Mouse (Mus musculus) neural tube, embryonic 11.5 days (tissue): ENCODE results near the gene Gpa33. TPM values are rescaled to one million over a fixed set of nuclear protein-coding genes. Genes with fewer than 3 reads are reported as not detected.

ENCODE experiments used
- ATAC-seq: fragments of 200-750 bp; cut with Nextera tagmentation; 2 replicates; pipeline ENCODE4 v1.8.0; 2017; ENCODE audit warnings: moderate number of reproducible peaks, mild to moderate bottlenecking, moderate TSS enrichment, moderate library complexity; ENCODE audit not compliant: insufficient read depth, low FRiP score, low TSS enrichment
- DNase-seq: peaks from one replicate; pipeline ENCODE4 v3.0.0-alpha.2; 2015; ENCODE audit warnings: low spot score
- H3K27ac ChIP-seq: fragments of 300-500 bp; sonication (generic); 2 replicates; pipeline ENCODE4 v1.5.1; 2014; ENCODE audit warnings: low read depth, mild to moderate bottlenecking, low read length
- H3K27me3 ChIP-seq: fragments of 300-500 bp; sonication (generic); 2 replicates; pipeline ENCODE4 v1.6.1; 2014; ENCODE audit warnings: mild to moderate bottlenecking, low read length, mixed read lengths; ENCODE audit not compliant: control insufficient read depth, insufficient read depth
- H3K36me3 ChIP-seq: fragments of 300-500 bp; sonication (generic); 2 replicates; pipeline ENCODE4 v1.6.1; 2014; ENCODE audit warnings: mild to moderate bottlenecking, low read length, moderate library complexity, mixed read lengths; ENCODE audit not compliant: control insufficient read depth, insufficient read depth
- H3K4me1 ChIP-seq: fragments of 300-500 bp; sonication (generic); 2 replicates; pipeline ENCODE4 v1.6.1; 2014; ENCODE audit warnings: low read length, mixed read lengths; ENCODE audit not compliant: control insufficient read depth, insufficient read depth
- H3K4me2 ChIP-seq: fragments of 300-500 bp; sonication (generic); 2 replicates; pipeline ENCODE4 v1.6.1; 2014; ENCODE audit warnings: low read depth, mild to moderate bottlenecking, moderate library complexity
- H3K4me3 ChIP-seq: fragments of 300-500 bp; sonication (generic); 2 replicates; pipeline ENCODE4 v1.5.1; 2014; ENCODE audit warnings: low read depth, low read length
- H3K9ac ChIP-seq: fragments of 300-500 bp; sonication (generic); 2 replicates; pipeline ENCODE4 v1.6.1; 2014; ENCODE audit warnings: mild to moderate bottlenecking, low read length
- H3K9me3 ChIP-seq: fragments of 300-500 bp; sonication (generic); 2 replicates; pipeline ENCODE4 v1.6.1; 2016; ENCODE audit warnings: low read length; ENCODE audit not compliant: control insufficient read depth
- WGBS: fragments of 180-500 bp; shearing (Covaris S2); extraction: QIAGEN DNeasy Blood & Tissue Kit; methylation state at CpG from one replicate; pipeline ENCODE4 v1.1.7; 2014; 5-methylcytosine and 5-hydroxymethylcytosine counted together
- polyA plus RNA-seq: library from polyadenylated mRNA; unstranded; fragments of >200 nt; fragmentation: Nextera tagmentation; extraction: Ambion mirVana; gene quantifications from 2 replicates; pipeline ENCODE4 v1.2.1, GENCODE M21; 2014

Gene Gpa33
- polyA plus RNA-seq, 1 experiment from 2014 or later: 0.21 TPM

GRCm38 (mm10) chr1:166153351-166154120 is 23.5 kb downstream of the Gpa33 start:
- H3K9me3 ChIP-seq: no peaks in the 10 kb centered on the region
- WGBS: 13% methylated on average over 18 of the region's 18 CpGs
- ATAC-seq: no peak

GRCm38 (mm10) chr1:166154162-166155112 is 24.4 kb downstream of the Gpa33 start:
- Histone ChIP-seq H3K27ac (no peak overlapping the region), H3K4me1 (peaks cover 4% of the 10 kb centered on the region; the same call in 1 of the 2 replicates), H3K36me3 (no peaks in the 10 kb centered on the region), H3K9ac (no peak overlapping the region), H3K27me3 (peaks cover 8% of the 10 kb centered on the region; the same call in 1 of the 2 replicates), H3K4me2 (0 out of 2 replicates have a peak overlapping the region, but pooled peaks have one; percentile 10), H3K9me3 (no peaks in the 10 kb centered on the region), H3K4me3 (0 out of 2 replicates have a peak overlapping the region, but pooled peaks have one; percentile 8)
- ATAC-seq (peak; percentile 40; the same call in 1 of the 2 replicates), DNase-seq (peak; percentile 77)
- WGBS: 16% methylated on average over 29 of the region's 29 CpGs

More at GRCm38 (mm10) chr1:166153351-166154120, 23.5 kb downstream of the Gpa33 start:
- peak; percentile 86 for DNase-seq
- Histone ChIP-seq H3K4me1 (peaks cover 4% of the 10 kb centered on the region; the same call in 1 of the 2 replicates), H3K27ac (no peak overlapping the region), H3K4me2 (no peak overlapping the region), H3K9ac (no peak overlapping the region), H3K27me3 (peaks cover 8% of the 10 kb centered on the region; the same call in 1 of the 2 replicates), H3K36me3 (no peaks in the 10 kb centered on the region), H3K4me3 (no peak overlapping the region)

- Histone ChIP-seq H3K27ac (no peak overlapping the region), H3K4me1 (peaks cover 4% of the 10 kb centered on the region; the same call in 1 of the 2 replicates), H3K9ac (no peak overlapping the region), H3K27me3 (peaks cover 8% of the 10 kb centered on the region; the same call in 1 of the 2 replicates), H3K9me3 (no peaks in the 10 kb centered on the region), H3K4me3 (no peak overlapping the region), H3K4me2 (no peak overlapping the region), H3K36me3 (no peaks in the 10 kb centered on the region)
- DNase-seq (no peak), ATAC-seq (no peak)
- 47% methylated on average over 10 of the region's 10 CpGs for WGBS
Measured at GRCm38 (mm10) chr1:166155113-166155494, 25.1 kb downstream of the Gpa33 start.

GRCm38 (mm10) chr1:166157712-166158111 is 27.7 kb downstream of the Gpa33 start:
- 85% methylated on average over 12 of the region's 12 CpGs for WGBS
- Histone ChIP-seq H3K27me3 (peaks cover 8% of the 10 kb centered on the region; the same call in 1 of the 2 replicates), H3K9ac (no peak overlapping the region), H3K4me3 (no peak overlapping the region), H3K4me1 (no peaks in the 10 kb centered on the region), H3K36me3 (no peaks in the 10 kb centered on the region), H3K9me3 (no peaks in the 10 kb centered on the region), H3K4me2 (no peak overlapping the region), H3K27ac (no peak overlapping the region)
- DNase-seq (no peak), ATAC-seq (no peak)

- 72% methylated on average over 9 of the region's 9 CpGs for WGBS
- no peak for DNase-seq
Measured at GRCm38 (mm10) chr1:166158664-166159063, 28.6 kb downstream of the Gpa33 start.

GRCm38 (mm10) chr1:166160111-166160510 is 30.1 kb downstream of the Gpa33 start:
- Histone ChIP-seq H3K4me2 (peak overlapping the region; percentile 28), H3K9me3 (no peaks in the 10 kb centered on the region), H3K27me3 (peaks cover 4% of the 10 kb centered on the region; the same call in 1 of the 2 replicates), H3K27ac (no peak overlapping the region), H3K4me3 (no peak overlapping the region), H3K9ac (no peak overlapping the region), H3K4me1 (no peaks in the 10 kb centered on the region), H3K36me3 (no peaks in the 10 kb centered on the region)
- WGBS: 58% methylated on average over 5 of the region's 5 CpGs
- DNase-seq: no peak
- ATAC-seq: no peak

More at GRCm38 (mm10) chr1:166158664-166159063, 28.6 kb downstream of the Gpa33 start:
- no peaks in the 10 kb centered on the region for H3K4me1 ChIP-seq
- no peak overlapping the region for H3K4me3 ChIP-seq
- no peak overlapping the region for H3K9ac ChIP-seq
- H3K36me3 ChIP-seq: no peaks in the 10 kb centered on the region
- H3K9me3 ChIP-seq: no peaks in the 10 kb centered on the region
- H3K4me2 ChIP-seq: no peak overlapping the region
- peaks cover 8% of the 10 kb centered on the region; the same call in 1 of the 2 replicates for H3K27me3 ChIP-seq
- no peak overlapping the region for H3K27ac ChIP-seq
- no peak for ATAC-seq

GRCm38 (mm10) chr1:166160569-166161445 is 30.8 kb downstream of the Gpa33 start:
- DNase-seq: peak; percentile 83
- H3K4me3 ChIP-seq: no peak overlapping the region
- H3K27ac ChIP-seq: no peak overlapping the region
- WGBS: 17% methylated on average over 24 of the region's 24 CpGs
- H3K9ac ChIP-seq: no peak overlapping the region
- H3K4me2 ChIP-seq: peak overlapping the region; percentile 28
- no peaks in the 10 kb centered on the region for H3K4me1 ChIP-seq
- H3K27me3 ChIP-seq: no peaks in the 10 kb centered on the region; the same call in 1 of the 2 replicates
- no peaks in the 10 kb centered on the region for H3K36me3 ChIP-seq
- ATAC-seq: peak; percentile 64; the same call in 1 of the 2 replicates
- H3K9me3 ChIP-seq: no peaks in the 10 kb centered on the region

GRCm38 (mm10) chr1:166164580-166164979 is 34.5 kb downstream of the Gpa33 start:
- ATAC-seq: no peak
- Histone ChIP-seq H3K4me1 (no peaks in the 10 kb centered on the region), H3K4me3 (no peak overlapping the region), H3K4me2 (no peak overlapping the region), H3K9me3 (no peaks in the 10 kb centered on the region), H3K27me3 (no peaks in the 10 kb centered on the region; the same call in 1 of the 2 replicates), H3K27ac (no peak overlapping the region), H3K36me3 (no peaks in the 10 kb centered on the region), H3K9ac (no peak overlapping the region)
- WGBS: 94% methylated on average over 14 of the region's 14 CpGs
- DNase-seq: no peak
